Mouse (Mus musculus): ENCODE measurements around the gene Sycp2l. TPM values are rescaled to one million over a fixed set of nuclear protein-coding genes. Genes with fewer than 3 reads are reported as not detected.

Gene Sycp2l
- under 1 TPM in 1 of 2 experiments, not detected in 1; 0.14 TPM for total RNA-seq (2021)

DNA sequence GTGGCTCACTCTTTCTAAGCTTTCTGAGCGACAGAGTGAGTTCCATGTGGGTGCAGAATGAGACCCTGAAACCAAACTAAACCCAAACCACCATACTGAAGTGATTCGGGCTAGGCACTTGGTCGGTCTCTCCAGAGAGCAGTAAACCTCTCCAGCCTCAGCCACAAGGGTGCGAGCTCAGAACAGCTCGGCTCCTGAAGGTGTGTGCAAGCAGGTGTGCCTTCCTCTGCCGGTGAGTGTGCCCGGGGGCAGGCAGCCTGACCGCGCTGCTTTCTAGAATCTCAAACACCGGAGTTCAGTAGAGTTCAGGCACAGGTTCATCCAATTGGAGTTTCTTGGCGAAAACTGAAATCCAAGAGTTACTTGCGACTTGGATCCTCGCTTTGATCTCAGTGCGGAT lies at the start of gene Sycp2l:
TSS of gene Sycp2l (plus strand) at position 368 of the 400 bp plus-strand sequence.
- intact Hi-C loops (cut with DNase I) = no loop called here
- DNase-seq = no peak

DNA sequence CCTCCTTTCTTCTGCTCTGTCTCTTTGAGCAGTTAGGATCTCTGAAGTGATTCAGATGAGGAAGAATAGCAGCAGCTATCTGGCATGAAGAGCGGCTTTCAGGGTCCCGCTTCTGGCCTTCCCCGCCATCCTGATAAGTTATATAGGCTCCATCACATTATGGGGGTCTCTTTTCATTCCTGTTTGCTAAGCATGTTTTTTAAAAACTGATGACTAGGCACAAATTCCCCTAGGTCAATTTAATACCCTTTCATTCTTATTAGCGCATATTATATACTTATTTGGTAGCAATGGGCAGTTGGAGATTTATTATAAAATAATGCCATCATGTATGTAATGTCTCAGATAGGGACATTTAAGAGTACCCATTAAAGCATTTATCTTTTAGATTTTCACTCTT lies 46.5 kb upstream of the Sycp2l start:
- no peak for DNase-seq
- intact Hi-C loops (cut with DNase I) = no loop called here

DNA sequence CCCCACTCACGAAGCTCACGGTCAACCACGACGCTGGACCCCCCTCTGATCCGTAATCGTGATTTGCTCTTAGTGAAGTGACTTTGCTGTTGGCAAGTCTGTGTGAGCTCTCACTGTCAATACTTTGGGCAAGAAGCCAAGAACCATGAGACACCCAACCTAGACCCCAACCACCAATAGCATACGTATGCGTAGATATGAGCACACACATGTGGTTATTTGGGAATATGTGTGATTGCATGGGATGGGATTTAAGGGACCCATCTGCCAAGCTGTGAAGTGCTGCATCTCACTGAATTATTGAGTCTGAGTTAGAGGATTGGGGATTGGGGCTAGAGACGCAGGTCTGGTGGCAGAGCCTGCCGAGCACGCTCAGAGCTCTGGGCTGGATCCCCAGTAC lies 42.5 kb upstream of the Sycp2l start:
- DNase-seq = no peak

DNA sequence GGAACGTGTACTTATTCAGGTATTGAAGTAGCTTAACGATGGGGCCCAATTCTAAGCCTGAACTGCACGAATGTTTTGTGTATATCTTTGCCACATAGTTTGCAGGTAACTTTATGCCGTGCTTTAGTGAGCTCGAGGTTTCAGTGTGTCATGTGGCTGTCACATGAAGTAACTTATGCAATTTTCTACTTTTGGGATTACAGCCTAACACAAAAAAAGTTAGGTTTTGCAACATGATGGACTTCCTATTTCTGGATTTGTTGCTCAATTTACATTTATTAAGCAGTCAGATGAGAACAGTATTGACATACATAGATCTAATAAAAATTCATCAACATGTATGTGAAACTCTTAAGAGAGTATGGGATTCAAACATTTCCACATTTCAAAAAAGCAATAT lies 40.3 kb upstream of the Sycp2l start:
- intact Hi-C loops (cut with DNase I) = no loop called here
- DNase-seq = no peak

More for the DNA sequence above, 42.5 kb upstream of the Sycp2l start:
- intact Hi-C loops (cut with DNase I) = no loop called here

DNA sequence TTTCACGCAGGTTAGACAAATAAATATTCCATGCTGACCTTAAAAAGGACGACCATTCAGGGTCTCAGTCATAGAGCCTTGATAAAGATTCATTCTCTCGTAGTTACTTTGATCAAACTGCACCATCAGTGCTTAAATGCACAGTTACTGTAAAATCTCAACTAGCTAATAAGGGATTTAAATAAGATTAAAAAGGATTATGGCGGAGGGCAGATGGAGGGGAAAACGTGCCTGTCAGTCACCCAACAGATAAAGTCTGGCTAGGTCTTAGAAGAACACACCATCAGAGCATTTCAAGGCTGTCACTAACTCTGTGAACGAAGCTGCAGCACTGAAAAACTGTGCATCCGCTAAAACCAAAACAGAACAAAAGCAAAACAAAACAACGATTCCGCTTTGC lies 36.2 kb upstream of the Sycp2l start:
- DNase-seq = no peak
- intact Hi-C loops (cut with DNase I) = no loop called here

DNA sequence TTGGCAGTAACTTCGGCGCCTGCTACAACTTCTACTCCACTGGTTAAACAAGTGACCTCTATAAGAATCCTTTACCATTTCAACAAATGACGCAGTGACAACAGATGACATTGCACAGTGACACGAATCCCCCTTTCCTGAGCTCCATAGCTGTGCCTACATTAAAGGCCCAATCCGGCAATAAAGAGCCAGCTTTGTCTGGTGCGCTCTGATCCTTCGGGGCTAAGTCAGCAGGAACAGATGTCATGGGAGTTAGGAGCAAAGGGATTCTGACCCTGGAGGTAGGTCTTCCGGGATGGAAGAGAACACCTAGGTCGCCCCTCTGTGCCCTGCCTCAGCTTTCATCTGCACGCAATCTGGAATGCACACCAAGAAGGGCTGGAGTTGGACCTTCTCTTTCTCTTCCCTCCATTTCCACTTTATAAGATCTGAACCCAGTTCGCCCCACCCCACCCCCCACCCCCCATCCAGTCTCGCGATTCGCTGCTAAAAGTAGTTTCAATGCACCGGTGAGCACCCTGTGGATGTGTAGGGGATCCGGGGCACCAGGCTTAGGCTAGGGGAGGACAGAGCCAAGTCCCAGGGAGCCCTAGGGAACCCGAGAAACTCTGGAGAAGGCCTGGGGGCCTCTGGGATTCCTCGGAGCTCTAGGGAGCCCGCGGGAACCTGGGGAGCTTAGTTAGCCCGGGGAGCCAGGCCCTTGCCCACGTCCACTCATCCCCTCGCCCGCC lies 35.3 kb upstream of the Sycp2l start:
- intact Hi-C loops (cut with DNase I) = no loop called here
- peak; percentile 6 for DNase-seq

DNA sequence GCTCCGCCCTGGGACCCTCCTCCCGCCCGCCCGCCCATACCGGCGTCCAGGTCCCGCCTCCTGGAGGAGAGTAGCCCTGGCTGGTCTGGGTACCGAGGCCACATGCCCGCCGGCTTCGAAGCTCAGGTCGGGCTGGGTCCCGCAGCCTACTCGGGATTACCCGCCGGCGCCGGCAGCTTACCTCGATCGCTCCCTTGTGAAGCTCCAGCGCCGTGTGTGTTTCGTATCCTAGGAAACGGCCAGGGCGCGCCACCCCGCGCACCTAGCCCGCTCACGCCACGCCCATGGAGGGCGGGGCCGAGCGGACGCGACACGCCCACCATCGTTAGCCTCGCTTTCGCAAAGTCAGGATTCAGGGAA lies 34.7 kb upstream of the Sycp2l start, which contains the start of gene Mak:
TSS of gene Mak (minus strand) at position 286 of the 360 bp plus-strand sequence.
- intact Hi-C loops (cut with DNase I) = no loop called here
- DNase-seq = peak; percentile 60

DNA sequence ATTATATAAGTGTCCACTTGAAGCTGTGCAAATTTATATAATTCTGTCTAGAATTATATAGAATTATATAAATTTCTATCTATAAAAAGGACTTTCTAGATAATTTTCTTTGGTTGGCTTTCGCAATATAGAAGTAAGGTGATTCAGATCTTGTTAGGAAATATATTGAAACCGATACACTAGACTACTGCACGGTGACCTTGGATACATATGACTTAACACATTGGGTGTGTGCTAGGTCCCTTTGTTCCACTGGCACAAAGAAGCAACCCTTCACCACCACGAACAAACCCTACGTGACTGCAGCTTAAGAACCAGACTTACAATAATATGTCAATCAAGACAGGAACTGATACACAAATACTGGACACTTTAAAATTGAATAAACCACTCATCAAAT lies 34.2 kb upstream of the Sycp2l start:
- no peak for DNase-seq
- intact Hi-C loops (cut with DNase I) = loop anchor here (5.0 to 10.0 kb wide), 2 partner anchors 75 to 157 kb away; no protein-coding TSS in a partner anchor

DNA sequence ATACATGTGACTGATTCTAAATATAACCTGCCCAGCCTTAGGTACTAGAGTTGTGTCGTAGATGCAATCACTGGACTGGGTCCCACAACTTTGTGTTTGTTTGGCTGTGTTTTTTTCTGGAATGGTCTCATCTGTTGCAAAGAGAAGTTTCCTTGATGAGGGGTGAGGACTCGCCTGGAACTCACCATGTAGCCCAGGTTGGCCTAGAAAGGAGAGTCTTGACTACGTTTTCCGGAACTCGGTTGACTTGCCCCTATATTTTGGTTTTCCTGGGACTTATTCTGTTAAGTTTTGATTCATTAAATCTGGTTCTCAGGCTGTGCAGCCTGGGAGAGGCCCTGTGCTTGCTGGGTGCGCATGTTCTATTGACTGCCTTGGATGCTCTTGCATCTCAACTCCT lies 33.4 kb upstream of the Sycp2l start:
- intact Hi-C loops (cut with DNase I) = loop anchor here (5.0 to 10.0 kb wide), 2 partner anchors 74 to 157 kb away; no protein-coding TSS in a partner anchor
- no peak for DNase-seq

DNA sequence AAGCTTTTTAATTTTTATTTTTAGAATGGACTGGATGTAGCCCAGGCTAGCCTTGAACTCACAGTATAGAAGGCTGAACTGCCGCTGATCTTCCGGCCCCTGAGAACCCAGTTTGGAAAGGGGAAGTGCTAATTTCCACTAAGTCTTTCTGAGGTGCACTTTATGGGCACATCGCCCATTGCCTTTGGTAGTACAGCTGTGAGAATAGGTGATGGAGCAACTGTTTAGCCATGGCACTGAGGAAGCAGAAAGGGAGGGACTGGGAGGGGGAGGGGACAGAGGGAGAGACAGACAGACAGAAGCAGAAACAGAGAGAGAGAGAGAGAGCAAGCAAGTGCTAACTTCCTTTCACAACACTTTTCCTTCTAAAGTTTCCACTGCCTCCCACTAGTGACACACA lies 29.6 kb upstream of the Sycp2l start:
- intact Hi-C loops (cut with DNase I) = loop anchor here (5.0 to 10.0 kb wide), 2 partner anchors 70 to 153 kb away; no protein-coding TSS in a partner anchor
- DNase-seq = no peak

DNA sequence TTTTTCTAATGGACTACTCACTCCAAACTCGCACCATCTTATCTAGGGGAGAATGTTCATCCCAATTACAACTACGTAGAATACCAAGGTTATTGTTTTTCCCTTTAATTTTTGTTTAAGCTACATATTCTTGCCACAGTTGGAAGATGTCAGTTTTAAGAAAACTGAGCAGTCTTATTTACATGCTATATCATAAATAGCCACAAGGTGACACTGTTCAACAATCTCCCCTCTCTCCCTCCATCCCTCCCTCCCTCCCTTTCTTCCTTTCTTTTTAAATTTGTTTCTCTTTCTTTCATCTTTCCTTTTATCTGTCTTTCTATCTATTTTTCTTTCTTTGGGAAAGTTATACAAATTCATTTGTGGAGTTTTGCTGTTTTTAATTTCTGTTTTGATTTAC lies 29.0 kb upstream of the Sycp2l start:
- DNase-seq = no peak
- intact Hi-C loops (cut with DNase I) = loop anchor here (10.0 kb wide), 1 partner anchor 70 kb away; no protein-coding TSS in a partner anchor

DNA sequence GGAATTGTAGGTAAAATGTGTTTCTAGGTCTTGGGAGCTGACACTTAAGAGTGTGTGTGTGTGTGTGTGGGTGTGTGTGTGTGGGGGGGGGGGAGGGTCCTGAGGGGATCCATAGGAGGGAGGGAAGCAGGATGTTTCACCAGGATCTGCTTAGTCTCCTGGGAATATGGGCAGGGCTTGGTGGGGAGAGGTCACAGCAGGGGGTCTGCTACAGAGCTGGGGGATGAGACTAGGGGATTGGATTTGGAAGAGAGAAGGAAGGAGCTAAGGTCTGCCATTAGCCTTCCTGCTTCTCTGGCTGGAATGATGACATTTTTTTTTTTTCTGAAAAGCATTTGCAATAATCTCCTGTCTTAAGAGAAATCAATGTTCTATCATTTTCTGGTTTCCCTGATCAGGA lies 25.4 kb upstream of the Sycp2l start:
- DNase-seq = no peak
- intact Hi-C loops (cut with DNase I) = loop anchor here (10.0 kb wide), 1 partner anchor 66 kb away; no protein-coding TSS in a partner anchor

DNA sequence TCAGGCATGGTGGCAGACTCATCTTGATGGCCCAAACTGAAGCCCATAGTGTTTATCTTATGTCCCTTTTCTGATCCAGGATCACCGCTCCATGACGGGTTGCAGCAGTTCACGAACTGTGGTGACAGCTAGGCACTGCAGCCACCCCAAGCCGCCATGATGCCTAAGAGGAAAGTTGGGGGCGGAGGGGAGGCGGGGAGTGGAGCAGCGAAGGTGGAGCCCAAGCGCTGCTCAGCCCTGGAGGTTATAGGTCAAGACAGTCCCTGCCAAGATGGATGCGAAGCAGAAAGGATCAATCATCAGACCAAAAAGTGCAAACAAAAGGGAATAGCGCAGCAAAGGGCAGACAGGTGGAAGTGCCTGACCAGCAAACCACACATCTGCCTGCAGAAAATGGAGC lies 22.8 kb upstream of the Sycp2l start:
- DNase-seq = no peak
- intact Hi-C loops (cut with DNase I) = no loop called here

DNA sequence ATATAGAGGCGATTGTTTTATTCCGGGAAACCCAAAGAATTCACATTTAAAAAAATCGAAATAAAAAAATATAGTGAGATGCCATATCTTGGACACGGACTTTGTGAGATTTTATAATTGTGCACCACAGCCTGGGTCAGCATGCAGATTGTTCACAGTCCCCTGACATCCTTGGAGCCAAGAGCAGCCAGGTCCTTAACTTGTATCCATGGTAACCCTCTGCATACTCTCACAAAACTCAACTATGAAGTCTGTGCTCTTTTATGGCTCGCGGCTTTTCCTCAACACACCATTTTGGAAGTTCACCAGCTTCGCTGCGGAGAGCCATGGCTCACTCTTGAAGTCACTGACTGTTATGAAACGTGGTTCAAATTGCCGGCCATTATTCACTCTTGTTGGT lies 19.9 kb upstream of the Sycp2l start:
- no peak for DNase-seq
- intact Hi-C loops (cut with DNase I) = no loop called here

DNA sequence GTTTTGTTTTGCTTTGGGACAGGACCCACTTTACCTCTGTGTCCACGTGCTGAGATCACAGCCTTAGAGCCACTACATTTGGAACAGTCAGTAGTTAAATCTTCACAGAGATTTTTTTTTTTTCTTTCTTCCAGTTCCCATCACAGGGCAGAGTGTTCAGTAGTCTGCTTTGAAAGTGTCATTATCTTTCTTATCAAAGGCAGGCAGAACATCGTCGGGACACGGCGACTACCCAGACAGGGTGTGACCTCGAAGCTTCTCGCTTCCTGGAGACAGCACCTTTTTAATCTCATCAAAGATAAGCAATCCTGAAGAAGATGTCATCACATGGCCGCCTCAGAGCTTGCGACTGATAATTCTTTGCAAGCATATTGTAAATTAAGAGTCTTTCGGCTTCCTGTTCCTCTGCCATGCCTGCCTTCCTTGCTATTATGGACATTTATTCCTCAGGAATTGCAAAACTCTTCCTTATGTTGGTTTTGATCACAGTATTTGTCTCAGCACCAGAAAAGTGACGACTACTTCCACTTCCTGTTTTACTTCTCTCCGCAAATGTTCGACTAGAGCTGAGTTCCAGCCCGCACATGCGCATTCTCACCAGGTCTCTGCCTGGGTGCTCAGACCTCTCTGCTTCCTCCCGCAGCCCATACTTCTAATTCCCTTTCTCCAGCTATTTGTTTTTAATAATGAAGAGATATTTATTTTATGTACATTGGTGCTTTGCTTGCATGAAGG lies 16.6 kb upstream of the Sycp2l start:
- intact Hi-C loops (cut with DNase I) = no loop called here
- DNase-seq = no peak

DNA sequence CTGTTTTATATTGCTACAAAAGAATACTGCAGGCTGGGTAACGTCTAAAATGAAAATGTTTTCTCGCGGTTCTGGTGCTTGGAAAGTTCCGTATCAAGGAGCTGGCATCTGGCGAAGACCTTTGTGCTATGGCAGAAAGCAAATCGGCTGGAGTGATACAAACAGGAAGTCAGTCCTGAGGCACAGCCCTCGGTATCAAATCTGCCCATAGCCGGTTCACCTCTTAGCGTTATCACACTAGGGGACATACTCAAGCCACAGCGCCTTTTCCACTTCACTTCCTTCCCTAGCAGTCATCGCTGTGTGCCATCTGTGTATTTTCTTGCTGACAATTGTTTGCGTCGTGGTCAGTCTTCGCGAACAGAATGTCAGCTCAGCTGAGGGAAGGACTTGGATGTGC lies 15.8 kb upstream of the Sycp2l start:
- DNase-seq = no peak
- intact Hi-C loops (cut with DNase I) = no loop called here

DNA sequence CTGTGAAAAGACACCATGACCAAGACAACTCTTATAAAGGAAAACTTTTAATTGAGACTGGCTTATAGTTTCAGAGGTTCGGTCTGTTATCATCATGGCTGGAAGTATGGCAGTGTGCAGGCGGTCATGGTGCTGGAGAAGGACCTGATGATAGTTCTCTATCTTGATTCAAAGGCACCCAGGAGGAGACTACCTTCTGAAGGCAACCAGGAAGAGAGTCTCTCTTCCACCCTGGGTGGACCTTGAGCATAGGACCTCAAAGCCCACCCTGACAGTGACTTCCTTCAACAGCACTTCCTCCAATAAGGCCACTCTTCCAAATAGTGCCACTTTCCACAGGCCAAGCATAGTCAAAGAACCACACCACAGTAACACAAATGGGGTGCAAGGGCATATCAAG lies 14.1 kb upstream of the Sycp2l start:
- intact Hi-C loops (cut with DNase I) = no loop called here
- no peak for DNase-seq

DNA sequence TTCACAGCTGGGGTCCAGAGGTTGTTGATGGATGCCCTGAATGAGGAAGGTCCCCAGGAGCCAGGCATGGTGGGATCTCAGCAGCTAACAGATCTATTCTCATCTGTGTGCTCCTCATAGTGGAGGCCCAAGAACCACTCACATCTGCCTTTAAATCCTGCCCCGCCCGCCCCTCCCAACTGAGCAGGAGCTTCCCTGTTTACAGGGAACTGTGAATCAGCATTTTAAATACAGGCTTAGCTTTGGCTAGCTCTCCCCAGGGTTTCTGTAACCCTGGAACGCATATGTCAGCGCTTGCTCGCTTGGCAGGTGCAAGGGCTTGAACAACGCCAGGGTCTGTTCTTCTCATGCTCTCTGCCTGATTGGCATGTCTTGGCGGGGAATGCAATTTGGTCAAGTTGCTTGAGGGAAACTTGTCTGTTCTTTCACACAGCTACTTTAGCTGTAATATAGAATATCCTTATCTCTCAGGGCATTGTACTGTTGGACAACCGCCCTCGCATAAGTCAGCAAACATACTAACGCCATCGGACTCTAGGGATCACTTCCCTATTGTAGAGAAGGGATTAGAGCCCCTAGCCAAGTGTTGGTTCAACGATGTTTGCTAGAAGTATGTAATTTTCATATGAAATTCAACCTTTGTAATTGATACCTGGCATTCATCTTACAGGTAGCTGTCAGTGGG lies 10.1 kb upstream of the Sycp2l start:
- no peak for DNase-seq
- intact Hi-C loops (cut with DNase I) = no loop called here

DNA sequence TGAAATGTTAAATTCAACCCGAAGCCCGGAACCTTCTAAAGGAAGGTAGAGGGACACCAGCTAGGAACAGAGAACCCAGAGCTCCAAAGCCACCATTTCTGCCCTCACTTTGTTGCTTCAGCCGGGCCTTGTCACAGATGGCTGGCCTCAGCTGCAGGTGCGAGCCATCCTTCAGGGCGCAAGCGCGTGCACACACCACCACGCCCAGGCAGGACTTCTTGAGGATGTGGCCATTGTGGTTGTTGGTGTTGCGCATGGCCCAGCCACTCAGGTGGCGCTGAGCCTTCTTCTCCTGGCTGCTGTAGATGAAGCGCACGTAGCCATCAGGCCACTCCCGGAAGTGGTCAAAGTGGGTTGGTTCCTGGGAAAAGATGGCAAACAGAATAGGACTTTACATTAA lies 8.6 kb upstream of the Sycp2l start:
- no peak for DNase-seq
- intact Hi-C loops (cut with DNase I) = no loop called here

DNA sequence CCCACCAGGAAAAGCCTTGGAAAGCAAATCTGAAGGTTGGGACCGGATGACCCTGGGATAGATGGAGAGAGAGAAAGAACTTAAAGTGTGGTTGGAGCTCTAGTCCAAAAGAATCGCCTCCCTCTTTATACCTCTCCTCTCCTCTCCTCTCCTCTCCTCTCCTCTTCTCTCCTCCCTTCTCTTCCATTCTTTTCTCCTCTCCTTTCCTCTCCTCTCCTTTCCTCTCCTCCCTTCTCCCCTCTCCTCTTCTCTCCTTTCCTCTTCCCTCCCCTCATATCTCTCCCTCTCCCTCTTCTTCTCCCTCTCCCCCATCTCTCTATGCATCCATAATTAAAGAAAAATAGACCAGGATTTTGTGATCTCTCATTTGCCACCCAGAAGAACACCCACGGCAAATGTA lies 3.2 kb upstream of the Sycp2l start, which contains the start of gene Gcm2:
TSS of gene Gcm2 (minus strand) at position 101 of the 400 bp plus-strand sequence.
- intact Hi-C loops (cut with DNase I) = no loop called here
- DNase-seq = no peak

Data from left cerebral cortex, postnatal 4 days (tissue).